Mouse (Mus musculus): ENCODE data around the gene Adamtsl4. TPM values are rescaled to one million over a fixed set of nuclear protein-coding genes. Genes with fewer than 3 reads are reported as not detected.

Adamtsl4 gene
- polyA plus RNA-seq (2015; fragmentation: Nextera tagmentation; extraction: Ambion mirVana): 0.71 and 1.4 TPM in 2 replicates

GRCm38 (mm10) chr3:95687524-95688421 lies at the start of gene Adamtsl4:
Adamtsl4 (minus strand) TSS chr3:95687917.
- Histone ChIP-seq H3K27me3 (no peaks in the 10 kb centered on the region), H3K4me3 (peak within 1 kb of the TSS; percentile 40), H3K4me1 (replicated peaks) (peaks cover 32% of the 10 kb centered on the region), H3K9me3 (no peaks in the 10 kb centered on the region), H3K27ac (replicated peaks) (no peak within 1 kb of the TSS), H3K36me3 (peaks cover 3% of the 10 kb centered on the region; the same call in 1 of the 2 replicates), H3K4me2 (peak within 1 kb of the TSS; percentile 74), H3K9ac (peak within 1 kb of the TSS; percentile 64)
- peak; percentile 69 for ATAC-seq (ENCODE audit: low read depth)
- 4% methylated on average over 50 of the region's 50 CpGs for WGBS

DNA sequence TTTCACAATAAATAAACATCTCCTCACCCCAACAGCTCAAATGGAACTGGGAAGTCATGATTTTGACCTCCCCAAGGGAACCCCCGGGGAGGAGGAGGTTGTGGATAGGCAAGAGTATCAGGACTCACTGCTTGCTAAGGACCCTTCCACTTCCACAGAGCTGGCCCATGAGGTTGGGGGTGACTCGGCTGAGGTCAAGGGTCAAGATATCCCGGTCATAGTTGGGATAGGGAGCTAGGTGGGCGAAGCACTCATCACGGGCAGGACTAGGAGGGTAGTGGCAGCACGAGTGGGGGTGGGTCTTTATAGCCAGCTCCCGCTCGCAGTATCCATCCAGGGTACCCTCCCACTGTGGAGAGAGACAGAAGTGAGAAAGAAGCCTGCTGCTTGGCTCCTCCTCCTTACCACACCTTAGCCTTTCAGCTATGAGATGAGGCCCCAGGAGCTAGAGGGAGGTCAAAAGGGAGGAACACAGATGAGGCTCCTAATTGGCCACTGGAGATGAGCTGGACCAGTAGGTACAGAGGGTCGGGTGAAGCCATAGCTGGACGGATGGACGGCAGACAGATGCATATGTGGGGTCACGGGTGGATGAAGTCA lies 47.5 kb upstream of the Adamtsl4 start:
- Histone ChIP-seq H3K4me1 (replicated peaks) (no peaks in the 10 kb centered on the region), H3K4me3 (no peak overlapping the region), H3K9ac (no peak overlapping the region), H3K9me3 (no peaks in the 10 kb centered on the region), H3K27ac (replicated peaks) (no peak overlapping the region), H3K4me2 (no peak overlapping the region), H3K36me3 (peaks cover 55% of the 10 kb centered on the region), H3K27me3 (no peaks in the 10 kb centered on the region)
- WGBS: 85% methylated on average over 12 of the region's 12 CpGs
- ATAC-seq (ENCODE audit: low read depth): no peak

DNA sequence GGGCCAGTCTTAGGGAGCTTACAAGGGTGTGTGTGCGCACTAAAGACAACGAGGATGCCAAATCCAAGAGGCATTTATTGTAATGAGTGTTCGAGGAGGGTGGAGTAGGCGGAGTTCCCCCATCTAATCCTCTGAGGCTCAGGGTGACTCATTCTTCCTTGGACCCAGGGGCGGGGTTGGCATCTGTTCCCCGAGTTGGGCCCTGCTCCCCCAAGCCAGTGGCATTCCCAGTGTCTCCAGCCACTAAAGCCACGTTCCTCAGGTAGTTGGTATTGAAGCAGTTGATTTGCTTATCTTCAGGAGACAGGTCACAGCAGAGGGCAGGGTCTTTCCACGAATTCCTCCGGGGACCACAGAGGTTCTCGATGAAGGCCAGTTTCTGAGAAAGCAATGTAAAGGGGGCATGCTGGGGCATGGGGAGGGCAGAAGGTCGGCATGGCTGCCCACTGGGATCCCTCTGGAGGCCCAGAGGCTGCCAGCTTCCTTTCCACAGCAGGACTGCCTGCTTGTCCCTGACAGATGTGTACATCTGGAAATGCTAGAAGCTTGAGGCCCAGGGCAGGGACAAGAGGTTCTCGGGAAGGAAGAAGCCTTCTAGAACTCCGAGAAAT lies 46.5 kb upstream of the Adamtsl4 start:
- Histone ChIP-seq H3K9ac (no peak overlapping the region), H3K36me3 (peaks cover 45% of the 10 kb centered on the region), H3K27me3 (no peaks in the 10 kb centered on the region), H3K27ac (replicated peaks) (no peak overlapping the region), H3K4me2 (no peak overlapping the region), H3K9me3 (no peaks in the 10 kb centered on the region), H3K4me1 (replicated peaks) (no peaks in the 10 kb centered on the region), H3K4me3 (no peak overlapping the region)
- WGBS: 86% methylated on average over 13 of the region's 13 CpGs
- ATAC-seq (ENCODE audit: low read depth): no peak

DNA sequence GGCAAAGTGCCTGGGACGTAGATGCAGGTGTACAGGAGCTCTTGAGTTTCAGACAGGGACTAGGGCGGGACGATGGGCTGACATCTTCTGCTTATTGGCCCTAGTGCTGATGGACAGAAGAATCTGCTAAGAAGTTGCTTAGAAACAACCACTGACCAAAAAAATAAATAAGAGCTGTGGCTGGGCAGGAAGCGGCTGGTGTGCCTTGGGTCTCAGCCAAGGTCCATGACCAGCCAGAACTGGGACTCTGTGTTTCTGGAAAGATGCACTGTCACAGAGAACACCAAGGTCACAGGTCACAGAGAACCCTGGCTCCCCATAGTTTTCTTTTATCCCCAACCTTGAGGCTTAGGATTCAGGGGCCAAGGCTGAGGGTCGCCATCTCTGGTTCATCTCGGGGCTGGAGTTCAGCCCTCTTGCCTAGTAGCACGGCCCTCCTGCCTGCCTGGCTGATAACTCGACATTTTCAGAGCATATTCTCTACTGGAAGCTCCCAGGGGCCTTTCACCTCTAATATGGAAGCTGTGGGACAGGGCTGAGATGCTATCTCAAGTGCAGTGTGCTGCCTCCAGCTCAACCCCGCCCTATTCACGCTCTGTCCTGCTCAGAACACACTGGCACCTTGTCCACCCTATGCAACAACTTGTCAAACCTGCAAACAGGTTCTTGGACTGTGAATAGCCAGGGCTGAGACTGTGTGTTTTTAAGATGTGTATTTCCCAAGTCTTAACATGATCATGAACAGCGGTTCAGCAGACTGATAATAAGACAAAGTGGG lies 45.2 kb upstream of the Adamtsl4 start:
- 82% methylated on average over 11 of the region's 11 CpGs for WGBS
- Histone ChIP-seq H3K4me1 (replicated peaks) (no peaks in the 10 kb centered on the region), H3K27me3 (no peaks in the 10 kb centered on the region), H3K36me3 (peaks cover 33% of the 10 kb centered on the region), H3K9ac (no peak overlapping the region), H3K27ac (replicated peaks) (no peak overlapping the region), H3K9me3 (no peaks in the 10 kb centered on the region), H3K4me3 (no peak overlapping the region), H3K4me2 (no peak overlapping the region)
- no peak for ATAC-seq (ENCODE audit: low read depth)

GRCm38 (mm10) chr3:95732297-95732696 lies 44.6 kb upstream of the Adamtsl4 start:
- Histone ChIP-seq H3K27ac (replicated peaks) (no peak overlapping the region), H3K4me3 (no peak overlapping the region), H3K36me3 (peaks cover 30% of the 10 kb centered on the region), H3K4me2 (no peak overlapping the region), H3K4me1 (replicated peaks) (no peaks in the 10 kb centered on the region), H3K9me3 (no peaks in the 10 kb centered on the region), H3K27me3 (no peaks in the 10 kb centered on the region), H3K9ac (no peak overlapping the region)
- WGBS: 94% methylated on average over 9 of the region's 9 CpGs
- ATAC-seq (ENCODE audit: low read depth): no peak

DNA sequence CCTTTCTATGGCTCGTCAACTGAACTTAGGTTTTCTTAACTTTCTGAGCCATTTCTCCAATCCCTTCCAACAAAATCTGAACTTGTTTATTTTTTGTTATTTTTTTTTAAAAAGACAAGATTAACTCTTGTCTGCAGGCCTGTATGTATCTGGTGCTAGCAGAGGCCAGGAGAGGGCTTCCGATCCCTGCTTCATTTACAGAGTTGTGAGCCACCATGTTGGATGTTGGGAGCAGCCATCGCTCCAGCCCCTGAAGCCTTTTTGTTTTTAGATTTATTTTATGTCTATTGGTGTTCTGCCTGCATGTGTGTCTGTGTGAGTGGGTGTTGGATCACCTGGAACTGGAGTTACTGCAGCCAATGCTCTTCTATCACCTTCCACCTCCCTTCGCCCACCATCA lies 44.1 kb upstream of the Adamtsl4 start:
- ATAC-seq (ENCODE audit: low read depth): no peak
- no peak overlapping the region for H3K4me3 ChIP-seq
- H3K4me2 ChIP-seq: no peak overlapping the region
- no peak overlapping the region for H3K27ac ChIP-seq (replicated peaks)
- H3K36me3 ChIP-seq: peaks cover 30% of the 10 kb centered on the region
- no peaks in the 10 kb centered on the region for H3K9me3 ChIP-seq
- WGBS: 91% methylated on average over 4 of the region's 4 CpGs
- no peaks in the 10 kb centered on the region for H3K4me1 ChIP-seq (replicated peaks)
- no peaks in the 10 kb centered on the region for H3K27me3 ChIP-seq
- no peak overlapping the region for H3K9ac ChIP-seq

DNA sequence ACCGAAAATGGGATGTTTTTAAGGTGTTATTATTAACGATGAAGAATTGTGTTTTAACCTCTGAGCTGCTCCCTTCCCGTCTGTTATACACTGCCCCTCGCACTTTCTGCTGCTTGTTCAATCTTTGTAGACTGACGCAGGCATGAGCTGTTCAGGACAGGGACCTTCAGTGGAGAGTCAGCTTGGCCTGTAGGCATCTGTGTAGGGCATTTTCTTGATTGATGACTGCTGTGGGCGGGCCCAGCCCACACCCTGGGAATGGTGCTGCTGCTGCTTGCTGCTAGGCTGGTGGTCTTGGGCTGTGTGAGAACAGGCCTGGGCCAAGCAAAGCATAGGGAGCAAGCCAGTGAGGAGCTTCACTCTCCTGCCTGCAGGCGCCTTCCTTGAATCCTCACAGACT lies 42.7 kb upstream of the Adamtsl4 start:
- no peaks in the 10 kb centered on the region for H3K4me1 ChIP-seq (replicated peaks)
- H3K27ac ChIP-seq (replicated peaks): no peak overlapping the region
- WGBS: 76% methylated on average over 7 of the region's 7 CpGs
- H3K36me3 ChIP-seq: peaks cover 16% of the 10 kb centered on the region
- H3K9ac ChIP-seq: no peak overlapping the region
- H3K9me3 ChIP-seq: no peaks in the 10 kb centered on the region
- ATAC-seq (ENCODE audit: low read depth): no peak
- H3K4me3 ChIP-seq: no peak overlapping the region
- H3K27me3 ChIP-seq: no peaks in the 10 kb centered on the region
- H3K4me2 ChIP-seq: no peak overlapping the region

DNA sequence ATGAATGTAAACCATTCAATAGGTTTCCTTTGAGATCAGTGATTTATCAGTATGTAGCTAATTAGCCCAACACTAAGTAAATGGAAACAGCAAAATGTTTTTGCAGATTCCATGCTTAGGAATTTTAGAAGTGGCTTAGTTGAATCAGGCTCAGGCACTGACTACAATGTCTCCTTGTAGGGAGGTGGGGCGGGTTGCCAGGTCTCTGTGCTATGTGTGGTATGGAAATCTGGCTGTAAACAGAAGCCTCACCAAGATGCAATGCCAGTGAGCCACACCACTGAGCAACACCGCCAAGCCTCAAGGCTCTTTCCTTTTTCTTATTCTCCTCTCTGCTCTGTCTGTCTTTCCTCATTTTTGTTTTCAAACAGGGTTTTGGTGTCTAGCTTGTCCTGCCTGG lies 41.2 kb upstream of the Adamtsl4 start:
- Histone ChIP-seq H3K9me3 (no peaks in the 10 kb centered on the region), H3K27me3 (no peaks in the 10 kb centered on the region), H3K4me3 (no peak overlapping the region), H3K4me2 (no peak overlapping the region), H3K36me3 (0 out of 2 replicates have a peak, but pooled peaks cover 1% of the 10 kb centered on the region), H3K9ac (no peak overlapping the region), H3K27ac (replicated peaks) (no peak overlapping the region), H3K4me1 (replicated peaks) (no peaks in the 10 kb centered on the region)
- WGBS: 84% methylated on average over 2 of the region's 2 CpGs
- ATAC-seq (ENCODE audit: low read depth): no peak

DNA sequence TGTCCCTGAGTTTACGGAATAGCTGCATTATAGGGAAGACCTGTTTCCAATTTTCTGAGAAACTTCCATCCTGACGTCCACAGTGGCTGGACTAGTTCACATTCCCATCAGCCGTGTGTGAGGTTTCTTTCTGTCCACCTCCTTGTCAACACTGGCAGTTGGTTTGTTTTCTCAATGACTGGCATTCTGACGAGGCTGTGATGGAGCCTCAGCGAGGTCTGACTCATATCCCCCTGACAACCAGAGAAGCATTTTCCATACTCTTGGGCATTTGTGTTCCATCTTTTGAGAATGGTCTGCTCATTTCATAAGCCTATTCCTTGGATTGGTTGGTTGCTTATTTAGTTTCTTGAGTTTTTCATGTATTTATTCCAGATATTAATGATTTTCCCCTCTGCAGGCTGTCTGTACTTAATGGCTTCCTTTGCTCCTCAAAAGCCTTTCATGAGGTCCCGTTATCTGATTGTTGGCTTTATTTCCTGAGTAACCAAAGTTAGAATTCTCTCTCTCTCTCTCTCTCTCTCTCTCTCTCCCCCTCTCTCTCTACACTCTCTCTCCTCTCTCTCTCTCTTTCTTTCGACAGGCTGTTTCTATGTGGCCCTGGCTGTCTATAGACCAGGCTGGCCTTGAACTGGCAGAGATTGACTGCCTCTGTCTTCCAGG lies 39.1 kb upstream of the Adamtsl4 start:
- no peak for ATAC-seq (ENCODE audit: low read depth)
- Histone ChIP-seq H3K4me2 (no peak overlapping the region), H3K27ac (replicated peaks) (no peak overlapping the region), H3K36me3 (no peaks in the 10 kb centered on the region), H3K4me1 (replicated peaks) (no peaks in the 10 kb centered on the region), H3K9ac (no peak overlapping the region), H3K9me3 (no peaks in the 10 kb centered on the region), H3K27me3 (no peaks in the 10 kb centered on the region), H3K4me3 (no peak overlapping the region)
- 74% methylated on average over 7 of the region's 7 CpGs for WGBS

DNA sequence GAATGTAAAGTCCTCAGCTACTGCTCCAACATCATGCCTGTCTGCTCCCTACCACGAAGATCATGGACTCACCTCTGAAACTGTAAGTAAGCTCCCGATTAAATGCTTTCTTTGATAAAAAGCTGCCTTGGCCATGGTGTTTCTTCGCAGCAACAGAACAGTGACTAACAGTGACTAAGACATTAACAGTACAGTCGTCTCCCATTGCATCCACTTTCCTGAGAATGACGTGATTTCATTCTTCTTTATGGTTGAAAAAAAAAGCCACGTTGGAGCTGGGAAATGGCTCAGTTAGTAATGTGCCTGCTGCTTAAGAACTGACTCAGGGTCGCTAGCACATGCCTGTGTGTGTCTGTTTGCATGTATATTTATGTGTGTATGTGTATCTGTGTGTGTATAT lies 38.1 kb upstream of the Adamtsl4 start:
- H3K27me3 ChIP-seq: no peaks in the 10 kb centered on the region
- H3K4me1 ChIP-seq (replicated peaks): no peaks in the 10 kb centered on the region
- H3K9ac ChIP-seq: no peak overlapping the region
- H3K36me3 ChIP-seq: no peaks in the 10 kb centered on the region
- H3K4me2 ChIP-seq: no peak overlapping the region
- ATAC-seq (ENCODE audit: low read depth): no peak
- no peak overlapping the region for H3K4me3 ChIP-seq
- no peaks in the 10 kb centered on the region for H3K9me3 ChIP-seq
- no peak overlapping the region for H3K27ac ChIP-seq (replicated peaks)
- whole genome bisulfite sequencing: 87% methylated on average over 7 of the region's 7 CpGs

- Histone ChIP-seq H3K4me1 (replicated peaks) (no peaks in the 10 kb centered on the region), H3K4me2 (no peak overlapping the region), H3K9ac (no peak overlapping the region), H3K9me3 (no peaks in the 10 kb centered on the region), H3K36me3 (no peaks in the 10 kb centered on the region), H3K4me3 (no peak overlapping the region), H3K27me3 (no peaks in the 10 kb centered on the region), H3K27ac (replicated peaks) (no peak overlapping the region)
- no peak for ATAC-seq (ENCODE audit: low read depth)
- 71% methylated on average over 3 of the region's 3 CpGs for WGBS
Measured at GRCm38 (mm10) chr3:95722386-95722785, 34.7 kb upstream of the Adamtsl4 start.
